Mouse (Mus musculus) c-Kit-positive CD71-negative TER-119-negative erythroid progenitor cells, embryonic 14.5 days (primary cell): Measurements from ENCODE around the gene Zfp14.

Experiments used
- DNase-seq: peaks from one replicate; pipeline ENCODE4 v3.0.0-alpha.2; 2013; ENCODE audit warnings: low read depth

The Zfp14 gene

GRCm38 (mm10) chr7:30028572-30028971 lies 22.6 kb downstream of the Zfp14 start:
- no peak for DNase-seq

- DNase-seq: no peak
Observed at GRCm38 (mm10) chr7:30027331-30027730, 23.8 kb downstream of the Zfp14 start.

- DNase-seq: no peak
Observed at GRCm38 (mm10) chr7:30025358-30025757, 25.8 kb downstream of the Zfp14 start.

GRCm38 (mm10) chr7:30023800-30024199 lies 27.4 kb downstream of the Zfp14 start:
- DNase-seq: no peak

- DNase-seq: no peak
Observed at GRCm38 (mm10) chr7:30023324-30023723, 27.9 kb downstream of the Zfp14 start.

- DNase-seq: no peak
Observed at GRCm38 (mm10) chr7:30019543-30019942, 31.6 kb downstream of the Zfp14 start.

GRCm38 (mm10) chr7:30017226-30017625 lies 34.0 kb downstream of the Zfp14 start:
- no peak for DNase-seq

GRCm38 (mm10) chr7:30012956-30013363 lies 38.2 kb downstream of the Zfp14 start:
- peak; percentile 17 for DNase-seq

- DNase-seq: no peak
Observed at GRCm38 (mm10) chr7:30010551-30011195, 40.5 kb downstream of the Zfp14 start.

- no peak for DNase-seq
Observed at GRCm38 (mm10) chr7:30009321-30010085, 41.7 kb downstream of the Zfp14 start.

- no peak for DNase-seq
Observed at GRCm38 (mm10) chr7:30008020-30008690, 43.0 kb downstream of the Zfp14 start.

- no peak for DNase-seq
Observed at GRCm38 (mm10) chr7:30007601-30008000, 43.6 kb downstream of the Zfp14 start.

- DNase-seq: no peak
Observed at GRCm38 (mm10) chr7:30000601-30001000, 50.6 kb downstream of the Zfp14 start.

GRCm38 (mm10) chr7:29995134-29995533 lies 56.0 kb downstream of the Zfp14 start:
- no peak for DNase-seq

- DNase-seq: no peak
Observed at GRCm38 (mm10) chr7:29993340-29993739, 57.8 kb downstream of the Zfp14 start.

GRCm38 (mm10) chr7:29992698-29993097 lies 58.5 kb downstream of the Zfp14 start:
- DNase-seq: no peak

GRCm38 (mm10) chr7:29989031-29989430 lies 62.1 kb downstream of the Zfp14 start:
- DNase-seq: no peak

GRCm38 (mm10) chr7:29987551-29987950 lies 63.6 kb downstream of the Zfp14 start:
- DNase-seq: no peak
